Mouse (Mus musculus) kidney, adult 2 months (tissue): Measurements from ENCODE around the gene AW822073.

ENCODE experiments used
- CTCF ChIP-seq: fragments of 200-500 bp; conservative IDR thresholded peaks from 2 replicates; pipeline ENCODE4 v1.5.1; 2011; ENCODE audit warnings: low read depth, mild to moderate bottlenecking, control low read depth, low read length, moderate library complexity, mixed read lengths; ENCODE audit not compliant: insufficient read depth, insufficient read length
- POLR2A ChIP-seq: fragments of 200-500 bp; IDR thresholded peaks from one replicate; pipeline ENCODE4 v1.6.1; 2011; ENCODE audit warnings: low read depth, low read length, control low read depth

DNA sequence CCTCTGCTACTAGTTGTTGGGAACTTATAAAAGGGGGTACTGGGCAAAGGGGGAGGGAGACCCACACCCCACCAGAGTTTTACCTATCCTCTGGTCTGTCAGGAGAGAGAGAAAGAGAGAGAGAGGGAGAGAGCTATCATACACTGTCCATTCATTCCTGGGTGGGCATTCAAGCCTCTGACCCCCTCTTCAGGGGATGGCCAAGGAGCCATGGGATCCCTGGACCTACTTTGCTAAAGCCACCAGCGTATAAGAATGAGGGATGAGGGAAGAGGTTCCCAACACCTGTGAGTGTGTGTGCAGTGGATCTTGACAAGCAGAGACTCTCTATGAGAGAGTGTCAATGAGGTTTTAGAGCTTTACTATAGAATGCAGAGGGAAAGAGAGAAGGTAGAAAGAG, 18.7 kb downstream of the AW822073 start:
- TF ChIP-seq POLR2A (no peak), CTCF (no peak)
